Mouse (Mus musculus): ENCODE data around the gene Ercc1.

The Ercc1 gene

GRCm38 (mm10) chr7:19305796-19306765 is 38.5 kb upstream of the Ercc1 start:
- no peak for TF ChIP-seq GATA4 (IDR thresholded peaks at IDR 0.05; ENCODE audit: insufficient replicate concordance, low read length)

GRCm38 (mm10) chr7:19306819-19307738 is 37.5 kb upstream of the Ercc1 start:
- no peak for TF ChIP-seq GATA4 (IDR thresholded peaks at IDR 0.05; ENCODE audit: insufficient replicate concordance, low read length)

- no peak for TF ChIP-seq GATA4 (IDR thresholded peaks at IDR 0.05; ENCODE audit: insufficient replicate concordance, low read length)
Observed at GRCm38 (mm10) chr7:19307739-19308453, 36.7 kb upstream of the Ercc1 start.

- TF ChIP-seq GATA4 (IDR thresholded peaks at IDR 0.05; ENCODE audit: insufficient replicate concordance, low read length) = no peak; the same call in 1 of the 2 replicates
Observed at GRCm38 (mm10) chr7:19308454-19309277, 35.9 kb upstream of the Ercc1 start.

GRCm38 (mm10) chr7:19309278-19309883 is 35.2 kb upstream of the Ercc1 start:
- TF ChIP-seq GATA4 (IDR thresholded peaks at IDR 0.05; ENCODE audit: insufficient replicate concordance, low read length) = no peak

GRCm38 (mm10) chr7:19309884-19310641 is 34.5 kb upstream of the Ercc1 start, which contains the start of gene Fosb:
Gene Fosb, minus strand, starts transcription at chr7:19310051.
- no peak for TF ChIP-seq GATA4 (IDR thresholded peaks at IDR 0.05; ENCODE audit: insufficient replicate concordance, low read length)

GRCm38 (mm10) chr7:19311991-19312390 is 32.6 kb upstream of the Ercc1 start:
- TF ChIP-seq GATA4 (IDR thresholded peaks at IDR 0.05; ENCODE audit: insufficient replicate concordance, low read length) = no peak

- no peak for TF ChIP-seq GATA4 (IDR thresholded peaks at IDR 0.05; ENCODE audit: insufficient replicate concordance, low read length)
Observed at GRCm38 (mm10) chr7:19314033-19314432, 30.5 kb upstream of the Ercc1 start.

GRCm38 (mm10) chr7:19316451-19317161 is 28.0 kb upstream of the Ercc1 start:
- TF ChIP-seq GATA4 (IDR thresholded peaks at IDR 0.05; ENCODE audit: insufficient replicate concordance, low read length) = no peak

- no peak for TF ChIP-seq GATA4 (IDR thresholded peaks at IDR 0.05; ENCODE audit: insufficient replicate concordance, low read length)
Observed at GRCm38 (mm10) chr7:19318201-19318600, 26.4 kb upstream of the Ercc1 start.

GRCm38 (mm10) chr7:19318676-19319075 is 25.9 kb upstream of the Ercc1 start:
- no peak for TF ChIP-seq GATA4 (IDR thresholded peaks at IDR 0.05; ENCODE audit: insufficient replicate concordance, low read length)

GRCm38 (mm10) chr7:19319458-19319857 is 25.1 kb upstream of the Ercc1 start:
- TF ChIP-seq GATA4 (IDR thresholded peaks at IDR 0.05; ENCODE audit: insufficient replicate concordance, low read length) = no peak
